Mouse (Mus musculus) CH12.LX (cell line): ENCODE data around the gene Gm20708. TPM values are rescaled to one million over a fixed set of nuclear protein-coding genes. Genes with fewer than 3 reads are reported as not detected.
A peak's percentile ranks its signal among the peaks of the same experiment; 100 is the strongest.

ENCODE experiments used
- DNase-seq: peaks from one replicate; pipeline ENCODE4 v3.0.0-alpha.2; 2013; ENCODE audit errors: extremely low read depth
- H3K27ac ChIP-seq: 2 replicates; pipeline ENCODE4 v1.5.1; 2012; ENCODE audit warnings: low read depth, mild to moderate bottlenecking, control low read depth, moderate library complexity; ENCODE audit not compliant: insufficient read depth
- H3K27me3 ChIP-seq: replicated peaks from 2 replicates; pipeline ENCODE3; 2012; ENCODE audit warnings: inconsistent platforms
- H3K36me3 ChIP-seq, 2 experiments: replicated peaks in 1 of 2; 2 replicates each; pipeline versions ENCODE3 to v1.6.1; 2012; ENCODE audit warnings: inconsistent platforms in 1 of 2, low read length in 1 of 2, mild to moderate bottlenecking in 1 of 2, mixed read lengths in 1 of 2, moderate library complexity in 1 of 2; ENCODE audit not compliant: control insufficient read depth in 1 of 2, insufficient read depth in 1 of 2
- H3K4me1 ChIP-seq, 2 experiments: 2 replicates each; pipeline ENCODE4 v1.6.1; 2012; ENCODE audit warnings: inconsistent platforms in 1 of 2, moderate library complexity in 1 of 2; ENCODE audit not compliant: insufficient read depth in 2 of 2, control insufficient read depth in 1 of 2
- H3K4me2 ChIP-seq: 2 replicates; pipeline ENCODE4 v1.6.1; 2012; ENCODE audit warnings: low read depth, mild to moderate bottlenecking, control low read depth; ENCODE audit not compliant: poor library complexity, insufficient read depth, severe bottlenecking
- H3K4me3 ChIP-seq, 3 experiments: fragments of 150-350 bp in 1 of 3; sonication (generic) in 1 of 3; replicated peaks in 1 of 3; 2 replicates each; pipeline versions ENCODE3 to v1.5.1; 2011 to 2012; ENCODE audit warnings: low read depth in 2 of 3, low read length in 2 of 3, mild to moderate bottlenecking in 2 of 3, moderate library complexity in 2 of 3, control low read depth in 1 of 3, improper control_type of control experiment in 1 of 3, inconsistent platforms in 1 of 3, mixed read lengths in 1 of 3; ENCODE audit not compliant: poor library complexity in 1 of 3
- H3K79me2 ChIP-seq: replicated peaks from 2 replicates; pipeline ENCODE4 v1.6.1; 2012; ENCODE audit warnings: mild to moderate bottlenecking, moderate library complexity; ENCODE audit not compliant: control insufficient read depth, poor library complexity, insufficient read depth, severe bottlenecking; ENCODE audit errors: extremely low read depth
- H3K9ac ChIP-seq: 2 replicates; pipeline ENCODE4 v1.6.1; 2012; ENCODE audit warnings: low read depth, mild to moderate bottlenecking, control low read depth, moderate library complexity; ENCODE audit not compliant: insufficient read depth
- H3K9me3 ChIP-seq: replicated peaks from 2 replicates; pipeline ENCODE3; 2012; ENCODE audit warnings: low read length, inconsistent platforms, mixed read lengths
- BHLHE40 ChIP-seq: IDR thresholded peaks from 2 replicates; pipeline ENCODE4 v1.6.1; 2011; ENCODE audit warnings: mild to moderate bottlenecking, low read depth, low read length, improper control_type of control experiment
- CHD1 ChIP-seq: IDR thresholded peaks from 2 replicates; pipeline ENCODE4 v1.6.1; 2012; ENCODE audit warnings: low read depth, low read length, improper control_type of control experiment, inconsistent platforms
- CHD2 ChIP-seq: IDR thresholded peaks from 2 replicates; pipeline ENCODE4 v1.6.1; 2011; ENCODE audit warnings: low read length, improper control_type of control experiment
- CTCF ChIP-seq, 2 experiments: IDR thresholded peaks in 1 of 2; conservative IDR thresholded peaks in 1 of 2; 2 replicates each; pipeline ENCODE4 v1.5.1; 2011 to 2012; ENCODE audit warnings: low read depth in 2 of 2, low read length in 2 of 2, improper control_type of control experiment in 1 of 2, inconsistent platforms in 1 of 2, mild to moderate bottlenecking in 1 of 2, moderate library complexity in 1 of 2
- E2F4 ChIP-seq: IDR thresholded peaks from 2 replicates; pipeline ENCODE4 v1.6.1; 2011; ENCODE audit warnings: low read depth, low read length, improper control_type of control experiment; ENCODE audit not compliant: insufficient replicate concordance
- ELF1 ChIP-seq: IDR thresholded peaks from 2 replicates; pipeline ENCODE4 v1.6.1; 2014; ENCODE audit warnings: low read depth, mild to moderate bottlenecking, inconsistent platforms, low read length, improper control_type of control experiment
- EP300 ChIP-seq: IDR thresholded peaks from 2 replicates; pipeline ENCODE4 v1.6.1; 2011; ENCODE audit warnings: low read length, improper control_type of control experiment
- ETS1 ChIP-seq: conservative IDR thresholded peaks from 2 replicates; pipeline ENCODE4 v1.6.1; 2012; ENCODE audit warnings: low read depth, mild to moderate bottlenecking, inconsistent platforms, low read length, improper control_type of control experiment, moderate library complexity
- GABPA ChIP-seq: IDR thresholded peaks from 2 replicates; pipeline ENCODE4 v1.6.1; 2012; ENCODE audit warnings: low read depth, low read length, improper control_type of control experiment, inconsistent platforms; ENCODE audit not compliant: insufficient replicate concordance
- HCFC1 ChIP-seq: IDR thresholded peaks from 2 replicates; pipeline ENCODE4 v1.6.1; 2012; ENCODE audit warnings: low read depth, mild to moderate bottlenecking, inconsistent platforms, low read length, improper control_type of control experiment
- IRF4 ChIP-seq: IDR thresholded peaks from 2 replicates; pipeline ENCODE4 v1.6.1; 2014; ENCODE audit warnings: low read depth, mild to moderate bottlenecking, inconsistent platforms, low read length, improper control_type of control experiment
- JUN ChIP-seq: IDR thresholded peaks from 2 replicates; pipeline ENCODE4 v1.6.1; 2011; ENCODE audit warnings: low read depth, mild to moderate bottlenecking, low read length, improper control_type of control experiment, moderate library complexity; ENCODE audit not compliant: insufficient read depth
- JUND ChIP-seq: conservative IDR thresholded peaks from 2 replicates; pipeline ENCODE4 v1.6.1; 2011; ENCODE audit warnings: low read depth, low read length, improper control_type of control experiment
- KAT2A ChIP-seq: IDR thresholded peaks from 2 replicates; pipeline ENCODE4 v1.6.1; 2012; ENCODE audit warnings: low read length, improper control_type of control experiment, inconsistent platforms; ENCODE audit not compliant: insufficient replicate concordance
- MAFK ChIP-seq: IDR thresholded peaks from 2 replicates; pipeline ENCODE4 v1.6.1; 2011; ENCODE audit warnings: low read length, improper control_type of control experiment; ENCODE audit not compliant: insufficient replicate concordance
- MAX ChIP-seq: IDR thresholded peaks from 2 replicates; pipeline ENCODE4 v1.6.1; 2011; ENCODE audit warnings: low read length, improper control_type of control experiment
- MAZ ChIP-seq: IDR thresholded peaks from 2 replicates; pipeline ENCODE4 v1.6.1; 2012; ENCODE audit warnings: low read depth, mild to moderate bottlenecking, inconsistent platforms, low read length, improper control_type of control experiment, moderate library complexity
- MEF2A ChIP-seq: IDR thresholded peaks from 2 replicates; pipeline ENCODE4 v1.6.1; 2014; ENCODE audit warnings: low read depth, mild to moderate bottlenecking, inconsistent platforms, low read length, improper control_type of control experiment, borderline replicate concordance
- MXI1 ChIP-seq: IDR thresholded peaks from 2 replicates; pipeline ENCODE4 v1.6.1; 2011; ENCODE audit warnings: mild to moderate bottlenecking, low read depth, low read length, improper control_type of control experiment
- MYC ChIP-seq: IDR thresholded peaks from 2 replicates; pipeline ENCODE4 v1.6.1; 2011; ENCODE audit warnings: low read depth, mild to moderate bottlenecking, improper control_type of control experiment, low read length
- NELFE ChIP-seq: IDR thresholded peaks from 2 replicates; pipeline ENCODE4 v1.6.1; 2011; ENCODE audit warnings: low read depth, low read length, improper control_type of control experiment
- NRF1 ChIP-seq: IDR thresholded peaks from 2 replicates; pipeline ENCODE4 v1.6.1; 2014; ENCODE audit warnings: low read depth, mild to moderate bottlenecking, inconsistent platforms, low read length, improper control_type of control experiment, moderate library complexity
- PAX5 ChIP-seq: IDR thresholded peaks from 2 replicates; pipeline ENCODE4 v1.6.1; 2012; ENCODE audit warnings: low read length, inconsistent platforms, mixed read lengths
- POLR2A ChIP-seq: IDR thresholded peaks from 2 replicates; pipeline ENCODE4 v1.6.1; 2011; ENCODE audit warnings: low read depth, mild to moderate bottlenecking, improper control_type of control experiment, low read length
- POLR2AphosphoS2 ChIP-seq: IDR thresholded peaks from 2 replicates; pipeline ENCODE4 v1.6.1; 2011; ENCODE audit warnings: low read depth, low read length, improper control_type of control experiment
- RAD21 ChIP-seq: IDR thresholded peaks from 2 replicates; pipeline ENCODE4 v1.6.1; 2011; ENCODE audit warnings: low read depth, mild to moderate bottlenecking, low read length, improper control_type of control experiment, moderate library complexity
- RCOR1 ChIP-seq: conservative IDR thresholded peaks from 2 replicates; pipeline ENCODE4 v1.6.1; 2012; ENCODE audit warnings: low read depth, mild to moderate bottlenecking, inconsistent platforms, low read length, improper control_type of control experiment
- SIN3A ChIP-seq: IDR thresholded peaks from 2 replicates; pipeline ENCODE4 v1.6.1; 2012; ENCODE audit warnings: low read length, improper control_type of control experiment, inconsistent platforms
- SMC3 ChIP-seq: IDR thresholded peaks from 2 replicates; pipeline ENCODE4 v1.6.1; 2011; ENCODE audit warnings: low read depth, low read length, improper control_type of control experiment
- TBP ChIP-seq: conservative IDR thresholded peaks from 2 replicates; pipeline ENCODE4 v1.6.1; 2011; ENCODE audit warnings: low read depth, low read length, improper control_type of control experiment
- TCF12 ChIP-seq: IDR thresholded peaks from 2 replicates; pipeline ENCODE4 v1.6.1; 2014; ENCODE audit warnings: low read depth, mild to moderate bottlenecking, inconsistent platforms, low read length, improper control_type of control experiment
- UBTF ChIP-seq: IDR thresholded peaks from 2 replicates; pipeline ENCODE4 v1.6.1; 2012; ENCODE audit warnings: low read depth, mild to moderate bottlenecking, inconsistent platforms, low read length, improper control_type of control experiment, moderate library complexity
- USF1 ChIP-seq: IDR thresholded peaks from 2 replicates; pipeline ENCODE4 v1.6.1; 2014; ENCODE audit warnings: low read depth, mild to moderate bottlenecking, inconsistent platforms, low read length, improper control_type of control experiment
- USF2 ChIP-seq: conservative IDR thresholded peaks from 2 replicates; pipeline ENCODE4 v1.6.1; 2011; ENCODE audit warnings: low read depth, low read length, improper control_type of control experiment
- ZC3H11A ChIP-seq: IDR thresholded peaks from 2 replicates; pipeline ENCODE4 v1.6.1; 2012; ENCODE audit warnings: low read depth, mild to moderate bottlenecking, inconsistent platforms, low read length, improper control_type of control experiment
- ZKSCAN1 ChIP-seq: IDR thresholded peaks from 2 replicates; pipeline ENCODE4 v1.6.1; 2012; ENCODE audit warnings: low read depth, inconsistent platforms, low read length, improper control_type of control experiment, borderline replicate concordance
- ZMIZ1 ChIP-seq: IDR thresholded peaks from 2 replicates; pipeline ENCODE4 v1.6.1; 2012; ENCODE audit warnings: low read depth, mild to moderate bottlenecking, inconsistent platforms, low read length, improper control_type of control experiment
- ZNF384 ChIP-seq: IDR thresholded peaks from 2 replicates; pipeline ENCODE4 v1.6.1; 2012; ENCODE audit warnings: low read depth, low read length, improper control_type of control experiment, inconsistent platforms
- dilution Hi-C: fragments of 300-500 bp; cut with MboI; formaldehyde crosslinking; loops from 2 replicates; pipeline ENCODE4 v1.14.3; 2020; ENCODE audit warnings: low sequenced_read_pairs; ENCODE audit not compliant: extremely low pct_unique_long_range_greater_than_20kb, extremely low pct_ligation_motif_present
- in situ Hi-C: fragments of 300-500 bp; cut with MboI; formaldehyde crosslinking; loops from 3 replicates; pipeline ENCODE4 v1.14.3; 2019; ENCODE audit warnings: low sequenced_read_pairs, low pct_ligation_motif_present, low pct_unique_long_range_greater_than_20kb, mixed read lengths
- polyA plus RNA-seq: library from polyadenylated mRNA; unstranded; fragments of >175 nt; gene quantifications from 2 replicates; pipeline ENCODE4 v1.2.1, GENCODE M21; 2012; ENCODE audit warnings: low read depth; ENCODE audit not compliant: insufficient read length
- total RNA-seq, 2 experiments: library from RNA; depleted of rRNA; stranded (reverse); fragments of 300-350 nt in 1 of 2; fragments of >200 nt in 1 of 2; gene quantifications; 2 replicates each; pipeline ENCODE4 v1.2.3; 2012 to 2014

The Gm20708 gene
- total and polyA plus RNA-seq, 3 experiments, result 0.50 to 1.0 (median 0.80) TPM

DNA sequence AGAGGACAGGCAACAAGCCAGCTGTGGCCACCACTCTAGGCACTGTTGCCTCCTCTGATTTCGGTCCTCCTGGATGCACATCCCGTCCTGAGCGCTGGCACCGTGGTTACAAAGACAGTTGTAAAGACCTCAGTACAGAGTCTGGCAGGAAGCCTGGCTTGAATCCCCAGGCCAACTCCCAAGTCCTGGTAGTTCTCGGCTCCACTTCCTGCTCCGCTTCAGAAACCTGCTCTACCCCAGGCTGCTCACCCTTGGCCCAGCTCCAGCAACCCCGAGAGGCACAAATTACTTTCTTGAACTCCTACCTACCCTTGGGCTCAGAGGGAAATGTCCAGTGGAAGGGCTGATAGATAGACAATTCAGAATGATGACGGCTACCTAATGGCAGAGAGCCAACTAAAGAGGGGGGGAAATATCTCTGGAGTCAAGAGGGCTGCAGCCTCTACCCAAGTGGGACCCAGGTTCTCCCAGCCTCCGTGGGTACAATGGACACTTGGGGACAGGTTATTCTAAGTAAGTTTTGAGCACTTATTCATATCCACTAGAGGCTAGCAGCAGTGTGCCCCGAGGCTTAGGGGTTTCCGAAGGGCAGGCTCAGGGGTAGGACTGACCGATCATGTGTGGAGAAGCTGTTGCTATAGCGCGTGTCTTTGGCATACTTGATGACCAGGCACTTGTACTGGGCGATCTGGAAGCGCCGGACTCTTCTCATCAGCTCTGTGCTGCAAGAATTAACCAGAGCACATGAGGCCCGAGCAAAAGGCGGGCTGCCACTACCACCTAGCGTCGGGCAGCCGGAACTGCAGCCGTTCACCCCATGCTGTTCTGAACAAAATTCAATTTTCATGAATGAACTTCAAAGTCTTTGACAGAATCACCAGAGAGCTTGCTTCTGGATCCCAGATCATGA is 14.8 kb downstream of the Gm20708 start:
- dilution Hi-C loops, result no loop called here
- Histone ChIP-seq H3K9ac (peak overlapping the region; percentile 65), H3K36me3 (peaks cover 40 to 54% of the 10 kb centered on the region in 2 experiments)
- TF ChIP-seq EP300, result no peak
- no peak for TF ChIP-seq ETS1
- no peak for TF ChIP-seq MAZ
- TF ChIP-seq MAX, result peak; percentile 95
- no peak for TF ChIP-seq GABPA
- no peak; the same call in none of the 2 replicates for TF ChIP-seq ZMIZ1
- no peak for TF ChIP-seq USF1
- no peak for TF ChIP-seq ZNF384
- peak; percentile 77 for TF ChIP-seq POLR2AphosphoS2
- peak; percentile 54; the same call in 1 of the 2 replicates for TF ChIP-seq ELF1
- peak; percentile 88 for TF ChIP-seq RAD21
- TF ChIP-seq PAX5, result no peak
- TF ChIP-seq CHD1, result no peak; the same call in 1 of the 2 replicates
- no peak for TF ChIP-seq ZKSCAN1
- no peak for TF ChIP-seq NRF1
- no peak for TF ChIP-seq JUND
- TF ChIP-seq IRF4, result no peak; the same call in 1 of the 2 replicates
- TF ChIP-seq JUN, result no peak
- no peak for TF ChIP-seq MAFK
- TF ChIP-seq MEF2A, result no peak
- 0 out of 2 replicates have a peak, but pooled peaks have one; percentile 15 for TF ChIP-seq HCFC1
- no peak for TF ChIP-seq E2F4
- peak; percentile 81 to 93 for TF ChIP-seq CTCF (conservative IDR thresholded peaks at IDR 0.05 in 1 of 2, IDR thresholded peaks at IDR 0.05 in 1 of 2; ENCODE audit: low read depth in 2 of 2, low read length in 2 of 2)
- no peak for TF ChIP-seq CHD2
- TF ChIP-seq NELFE, result 0 out of 2 replicates have a peak, but pooled peaks have one; percentile 45
- no peak for TF ChIP-seq RCOR1
- peak; percentile 53; the same call in 1 of the 2 replicates for TF ChIP-seq TCF12
- no peak for TF ChIP-seq KAT2A
- TF ChIP-seq SIN3A, result peak; percentile 82
- peak; percentile 38; the same call in 1 of the 2 replicates for TF ChIP-seq POLR2A
- peak; percentile 42 for TF ChIP-seq ZC3H11A
- peak; percentile 87 for TF ChIP-seq SMC3
- peak; percentile 44; the same call in 1 of the 2 replicates for TF ChIP-seq BHLHE40
- peak; percentile 96 for TF ChIP-seq MYC
- TF ChIP-seq UBTF, result no peak
- no peak for TF ChIP-seq USF2
- peak; percentile 96 for TF ChIP-seq MXI1
- no peak for TF ChIP-seq TBP
- TF ChIP-seq, all 38 proteins: peak for 15
- Histone ChIP-seq H3K9me3 (no peaks in the 10 kb centered on the region), H3K4me3 (peak overlapping the region; percentile 64 to 77 (median 65)), H3K79me2 (peaks cover 51% of the 10 kb centered on the region), H3K4me1 (peaks cover 10 to 57% of the 10 kb centered on the region in 2 experiments), H3K27me3 (no peaks in the 10 kb centered on the region), H3K27ac (peak overlapping the region; percentile 23; the same call in 1 of the 2 replicates), H3K4me2 (peak overlapping the region; percentile 89)
- in situ Hi-C loops, result loop anchor here (10.0 kb wide), 2 partner anchors 110 to 350 kb away; no protein-coding TSS in a partner anchor
- DNase-seq, result peak; percentile 80
